Mouse (Mus musculus) myocyte (in vitro differentiated cells): Measurements from ENCODE around the gene Cpne5.

ENCODE experiments used
- CEBPB ChIP-seq: IDR thresholded peaks from 2 replicates; pipeline ENCODE4 v1.6.1; 2011; ENCODE audit warnings: mild to moderate bottlenecking, moderate library complexity; ENCODE audit not compliant: poor library complexity, insufficient read depth, severe bottlenecking
- MAX ChIP-seq: IDR thresholded peaks from one replicate; pipeline ENCODE4 v1.6.1; 2011; ENCODE audit warnings: low read depth, mild to moderate bottlenecking, control low read depth
- POLR2A ChIP-seq: IDR thresholded peaks from one replicate; pipeline ENCODE4 v1.6.1; 2011; ENCODE audit warnings: low read depth, mild to moderate bottlenecking, control low read depth, moderate library complexity; ENCODE audit not compliant: insufficient read length
- POLR2AphosphoS2 ChIP-seq: IDR thresholded peaks from one replicate; pipeline ENCODE4 v1.6.1; 2011; ENCODE audit warnings: low read depth, control low read depth; ENCODE audit not compliant: insufficient read length
- REST ChIP-seq: IDR thresholded peaks from one replicate; pipeline ENCODE4 v1.6.1; 2011; ENCODE audit warnings: mild to moderate bottlenecking, control low read depth, moderate library complexity; ENCODE audit not compliant: insufficient read depth, insufficient read length
- TCF12 ChIP-seq: IDR thresholded peaks from one replicate; pipeline ENCODE4 v1.6.1; 2011; ENCODE audit warnings: mild to moderate bottlenecking, control low read depth; ENCODE audit not compliant: poor library complexity, insufficient read depth, severe bottlenecking
- TCF3 ChIP-seq: IDR thresholded peaks from one replicate; pipeline ENCODE4 v1.6.1; 2011; ENCODE audit warnings: low read depth, control low read depth; ENCODE audit not compliant: insufficient read length

GRCm38 (mm10) chr17:29261603-29262258, 23.8 kb upstream of the Cpne5 start:
- TF ChIP-seq POLR2AphosphoS2 (no peak), CEBPB (no peak), REST (no peak), POLR2A (no peak), TCF12 (no peak), MAX (no peak), TCF3 (no peak)
